Mouse (Mus musculus): ENCODE results near the gene Diablo. TPM values are rescaled to one million over a fixed set of nuclear protein-coding genes. Genes with fewer than 3 reads are reported as not detected.
"Not testable (repeated sequence)": the region's sequence is repeated elsewhere in the genome, so short reads cannot be mapped to it uniquely, and the experiment has no call there.

Diablo gene
- total RNA-seq, 1 experiment, result 54.1 TPM

DNA sequence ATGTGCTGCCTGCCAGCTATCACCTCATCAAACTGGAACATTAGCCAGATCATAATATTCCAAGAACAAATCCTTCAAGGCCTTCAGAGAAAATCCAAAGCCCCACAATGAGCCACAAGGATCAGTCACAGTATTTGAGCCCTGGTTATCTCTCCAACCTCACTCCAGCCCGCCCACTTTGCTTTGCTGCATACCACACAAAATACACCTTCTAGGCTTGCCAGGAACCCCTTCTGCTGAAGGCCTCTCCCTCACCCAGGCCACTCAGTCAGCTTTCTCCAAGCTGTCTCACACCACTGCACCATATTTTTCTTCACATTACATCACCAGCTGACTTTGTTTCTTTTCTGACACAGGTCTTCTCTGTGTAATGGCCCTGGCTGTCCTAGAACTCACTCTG, 1.8 kb downstream of the Diablo start:
- no peaks in the 10 kb centered on the region for H3K9me3 ChIP-seq (ENCODE audit: control insufficient read depth, insufficient read depth, low read depth, low read length)
- H3K27ac ChIP-seq (ENCODE audit: insufficient read depth, low read depth, low read length, poor library complexity, severe bottlenecking), result no peak overlapping the region
- in situ Hi-C loops (cut with MboI; ENCODE audit: low sequenced_read_pairs in 2 of 2, unreplicated experiment in 2 of 2), result no loop called here
- H3K4me1 ChIP-seq (ENCODE audit: control insufficient read depth in 2 of 2, insufficient read depth in 2 of 2, low read length in 2 of 2, poor library complexity in 1 of 2), result peaks cover 0 to 4% of the 10 kb centered on the region in 2 experiments; a peak in 1 of 4 replicates
- TF ChIP-seq ZC3H11A (IDR thresholded peaks at IDR 0.05; ENCODE audit: borderline replicate concordance, low read depth, low read length), result no peak
- no peak for TF ChIP-seq HCFC1 (IDR thresholded peaks at IDR 0.05; ENCODE audit: borderline replicate concordance, insufficient read depth, low read length)
- no peak for TF ChIP-seq CHD2 (IDR thresholded peaks at IDR 0.05; ENCODE audit: low read depth, low read length)
- no peak for TF ChIP-seq MAFK (IDR thresholded peaks at IDR 0.05; ENCODE audit: insufficient read depth, low read depth, low read length)
- no peak for TF ChIP-seq ZNF384 (IDR thresholded peaks at IDR 0.05; ENCODE audit: low read depth, low read length)
- H3K36me3 ChIP-seq (ENCODE audit: control insufficient read depth, insufficient read depth, low read length, poor library complexity, severe bottlenecking), result peaks cover 4% of the 10 kb centered on the region; the same call in 1 of the 2 replicates
- H3K9ac ChIP-seq (ENCODE audit: insufficient read depth, low read depth, low read length, poor library complexity, severe bottlenecking), result no peak overlapping the region
- no peak for DNase-seq (ENCODE audit: low read depth, low spot score)
- H3K4me3 ChIP-seq (ENCODE audit: insufficient read depth in 1 of 2, low read depth in 1 of 2, low read length in 2 of 2, poor library complexity in 1 of 2, severe bottlenecking in 1 of 2), result no peak overlapping the region

DNA sequence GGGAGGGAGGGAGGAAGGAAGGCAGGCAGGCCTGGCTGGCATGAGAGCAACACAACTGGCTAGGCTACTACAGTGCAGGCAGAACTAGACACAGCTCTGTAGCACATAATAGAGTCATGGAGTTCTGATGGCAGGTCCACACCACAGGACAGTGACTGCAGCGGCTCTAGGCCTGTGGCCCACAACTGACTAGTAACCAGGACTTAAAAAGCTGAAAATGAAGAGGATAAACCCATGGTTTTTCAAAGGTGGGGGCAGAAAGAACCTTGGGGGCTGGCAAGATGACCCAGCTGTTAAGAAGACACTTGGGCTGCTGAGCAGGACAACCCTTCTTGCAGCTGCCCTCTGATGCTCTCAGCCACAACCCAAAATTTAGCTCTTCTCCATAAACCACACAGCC, 2.4 kb downstream of the Diablo start:
- Histone ChIP-seq H3K4me1 (ENCODE audit: control insufficient read depth in 2 of 2, insufficient read depth in 2 of 2, low read length in 2 of 2, poor library complexity in 1 of 2) (peaks cover 0 to 4% of the 10 kb centered on the region in 2 experiments; a peak in 1 of 4 replicates), H3K27ac (ENCODE audit: insufficient read depth, low read depth, low read length, poor library complexity, severe bottlenecking) (no peak overlapping the region), H3K36me3 (ENCODE audit: control insufficient read depth, insufficient read depth, low read length, poor library complexity, severe bottlenecking) (peaks cover 4% of the 10 kb centered on the region; the same call in 1 of the 2 replicates), H3K9ac (ENCODE audit: insufficient read depth, low read depth, low read length, poor library complexity, severe bottlenecking) (no peak overlapping the region), H3K4me3 (ENCODE audit: insufficient read depth in 1 of 2, low read depth in 1 of 2, low read length in 2 of 2, poor library complexity in 1 of 2, severe bottlenecking in 1 of 2) (no peak overlapping the region), H3K9me3 (ENCODE audit: control insufficient read depth, insufficient read depth, low read depth, low read length) (no peaks in the 10 kb centered on the region)
- no peak for DNase-seq (ENCODE audit: low read depth, low spot score)
- in situ Hi-C loops (cut with MboI; ENCODE audit: low sequenced_read_pairs in 2 of 2, unreplicated experiment in 2 of 2), result no loop called here
- no peak for TF ChIP-seq HCFC1 (IDR thresholded peaks at IDR 0.05; ENCODE audit: borderline replicate concordance, insufficient read depth, low read length)
- TF ChIP-seq CHD2 (IDR thresholded peaks at IDR 0.05; ENCODE audit: low read depth, low read length), result no peak
- TF ChIP-seq ZC3H11A (IDR thresholded peaks at IDR 0.05; ENCODE audit: borderline replicate concordance, low read depth, low read length), result no peak
- TF ChIP-seq ZNF384 (IDR thresholded peaks at IDR 0.05; ENCODE audit: low read depth, low read length), result no peak
- no peak for TF ChIP-seq MAFK (IDR thresholded peaks at IDR 0.05; ENCODE audit: insufficient read depth, low read depth, low read length)

DNA sequence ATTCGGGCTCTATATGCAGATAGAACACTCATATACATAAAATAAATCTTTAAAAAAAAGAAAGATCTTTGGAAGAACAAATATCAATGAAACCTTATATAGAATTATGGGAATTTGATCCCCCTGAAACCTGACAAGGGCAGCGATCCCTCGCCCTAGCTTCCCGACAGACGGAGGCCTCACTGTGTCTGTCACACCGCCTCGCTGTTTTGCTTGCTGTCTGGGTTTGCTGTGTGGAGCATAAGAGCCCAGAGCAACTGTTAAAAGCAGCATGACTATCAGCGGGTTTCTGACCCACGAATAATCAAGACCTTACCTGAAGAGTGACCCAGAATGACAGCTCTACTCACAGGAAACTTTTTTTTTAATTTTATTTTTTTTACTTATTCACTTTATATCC, 3.3 kb downstream of the Diablo start:
- peaks cover 8% of the 10 kb centered on the region for H3K36me3 ChIP-seq (ENCODE audit: control insufficient read depth, insufficient read depth, low read length, poor library complexity, severe bottlenecking)
- in situ Hi-C loops (cut with MboI; ENCODE audit: low sequenced_read_pairs in 2 of 2, unreplicated experiment in 2 of 2), result no loop called here
- no peaks in the 10 kb centered on the region for H3K9me3 ChIP-seq (ENCODE audit: control insufficient read depth, insufficient read depth, low read depth, low read length)
- H3K4me3 ChIP-seq (ENCODE audit: insufficient read depth in 1 of 2, low read depth in 1 of 2, low read length in 2 of 2, poor library complexity in 1 of 2, severe bottlenecking in 1 of 2), result no peak overlapping the region
- no peak overlapping the region for H3K27ac ChIP-seq (ENCODE audit: insufficient read depth, low read depth, low read length, poor library complexity, severe bottlenecking)
- H3K9ac ChIP-seq (ENCODE audit: insufficient read depth, low read depth, low read length, poor library complexity, severe bottlenecking), result no peak overlapping the region
- DNase-seq (ENCODE audit: low read depth, low spot score), result no peak
- peaks cover 0 to 4% of the 10 kb centered on the region in 2 experiments; a peak in 1 of 4 replicates for H3K4me1 ChIP-seq (ENCODE audit: control insufficient read depth in 2 of 2, insufficient read depth in 2 of 2, low read length in 2 of 2, poor library complexity in 1 of 2)
- no peak for TF ChIP-seq ZNF384 (IDR thresholded peaks at IDR 0.05; ENCODE audit: low read depth, low read length)

GRCm38 (mm10) chr5:123514871-123515270, 9.1 kb downstream of the Diablo start:
- Histone ChIP-seq H3K36me3 (ENCODE audit: control insufficient read depth, insufficient read depth, low read length, poor library complexity, severe bottlenecking) (peaks cover 22% of the 10 kb centered on the region), H3K9ac (ENCODE audit: insufficient read depth, low read depth, low read length, poor library complexity, severe bottlenecking) (no peak overlapping the region), H3K9me3 (ENCODE audit: control insufficient read depth, insufficient read depth, low read depth, low read length) (no peaks in the 10 kb centered on the region), H3K4me1 (ENCODE audit: control insufficient read depth in 2 of 2, insufficient read depth in 2 of 2, low read length in 2 of 2, poor library complexity in 1 of 2) (peaks cover 2 to 15% of the 10 kb centered on the region in 2 experiments; a peak in 3 of 4 replicates), H3K27ac (ENCODE audit: insufficient read depth, low read depth, low read length, poor library complexity, severe bottlenecking) (no peak overlapping the region), H3K4me3 (ENCODE audit: insufficient read depth in 1 of 2, low read depth in 1 of 2, low read length in 2 of 2, poor library complexity in 1 of 2, severe bottlenecking in 1 of 2) (no peak overlapping the region)
- in situ Hi-C loops (cut with MboI; ENCODE audit: low sequenced_read_pairs in 2 of 2, unreplicated experiment in 2 of 2), result no loop called here
- no peak for TF ChIP-seq MAFK (IDR thresholded peaks at IDR 0.05; ENCODE audit: insufficient read depth, low read depth, low read length)
- no peak for DNase-seq (ENCODE audit: low read depth, low spot score)

DNA sequence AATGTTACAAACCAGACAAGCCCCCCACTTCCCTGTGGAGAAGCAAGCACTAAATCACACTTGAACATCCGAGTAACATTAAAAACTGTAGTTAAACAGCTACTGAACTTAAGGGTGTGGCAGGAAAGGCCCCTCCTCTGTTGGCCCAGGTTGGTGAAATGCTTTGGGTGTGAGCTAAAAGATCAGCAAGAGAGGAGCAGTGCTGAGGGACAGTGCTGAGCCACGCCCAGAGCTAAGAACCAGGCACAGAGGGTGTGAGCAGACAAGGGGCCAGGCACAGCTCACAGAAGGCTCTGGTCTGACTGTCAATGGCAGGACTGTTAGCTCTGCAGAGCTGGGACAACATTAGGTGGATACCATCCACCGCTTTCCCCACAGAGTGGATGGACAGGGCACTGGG, 11.9 kb downstream of the Diablo start:
- no peak for DNase-seq (ENCODE audit: low read depth, low spot score)
- Histone ChIP-seq H3K36me3 (ENCODE audit: control insufficient read depth, insufficient read depth, low read length, poor library complexity, severe bottlenecking) (peaks cover 18% of the 10 kb centered on the region), H3K4me3 (ENCODE audit: insufficient read depth in 1 of 2, low read depth in 1 of 2, low read length in 2 of 2, poor library complexity in 1 of 2, severe bottlenecking in 1 of 2) (no peak overlapping the region), H3K9me3 (ENCODE audit: control insufficient read depth, insufficient read depth, low read depth, low read length) (no peaks in the 10 kb centered on the region), H3K4me1 (ENCODE audit: control insufficient read depth in 2 of 2, insufficient read depth in 2 of 2, low read length in 2 of 2, poor library complexity in 1 of 2) (peaks cover 2 to 15% of the 10 kb centered on the region in 2 experiments; a peak in 3 of 4 replicates), H3K9ac (ENCODE audit: insufficient read depth, low read depth, low read length, poor library complexity, severe bottlenecking) (no peak overlapping the region), H3K27ac (ENCODE audit: insufficient read depth, low read depth, low read length, poor library complexity, severe bottlenecking) (no peak overlapping the region)
- in situ Hi-C loops (cut with MboI; ENCODE audit: low sequenced_read_pairs in 2 of 2, unreplicated experiment in 2 of 2), result no loop called here
- TF ChIP-seq MAFK (IDR thresholded peaks at IDR 0.05; ENCODE audit: insufficient read depth, low read depth, low read length), result no peak
- no peak for TF ChIP-seq CHD2 (IDR thresholded peaks at IDR 0.05; ENCODE audit: low read depth, low read length)
- no peak for TF ChIP-seq ZC3H11A (IDR thresholded peaks at IDR 0.05; ENCODE audit: borderline replicate concordance, low read depth, low read length)
- no peak for TF ChIP-seq HCFC1 (IDR thresholded peaks at IDR 0.05; ENCODE audit: borderline replicate concordance, insufficient read depth, low read length)
- no peak for TF ChIP-seq ZNF384 (IDR thresholded peaks at IDR 0.05; ENCODE audit: low read depth, low read length)

GRCm38 (mm10) chr5:123511426-123511825, 12.6 kb downstream of the Diablo start:
- H3K27ac ChIP-seq (ENCODE audit: insufficient read depth, low read depth, low read length, poor library complexity, severe bottlenecking); DNase-seq (ENCODE audit: low read depth, low spot score); H3K4me3 ChIP-seq (ENCODE audit: insufficient read depth in 1 of 2, low read depth in 1 of 2, low read length in 2 of 2, poor library complexity in 1 of 2, severe bottlenecking in 1 of 2); in situ Hi-C loops (cut with MboI; ENCODE audit: low sequenced_read_pairs in 2 of 2, unreplicated experiment in 2 of 2); H3K9me3 ChIP-seq (ENCODE audit: control insufficient read depth, insufficient read depth, low read depth, low read length); H3K9ac ChIP-seq (ENCODE audit: insufficient read depth, low read depth, low read length, poor library complexity, severe bottlenecking): not testable (repeated sequence)
- Histone ChIP-seq H3K4me1 (ENCODE audit: control insufficient read depth in 2 of 2, insufficient read depth in 2 of 2, low read length in 2 of 2, poor library complexity in 1 of 2) (peaks cover 2 to 15% of the 10 kb centered on the region in 2 experiments; a peak in 3 of 4 replicates), H3K36me3 (ENCODE audit: control insufficient read depth, insufficient read depth, low read length, poor library complexity, severe bottlenecking) (peaks cover 18% of the 10 kb centered on the region)
